Mouse (Mus musculus) embryo, embryonic 10 days (tissue): ENCODE measurements around the gene Olfr583.

Experiments used
- DNase-seq: peaks from one replicate; pipeline ENCODE4 v3.0.0-alpha.2; 2015; ENCODE audit warnings: low spot score

Olfr583 gene

DNA sequence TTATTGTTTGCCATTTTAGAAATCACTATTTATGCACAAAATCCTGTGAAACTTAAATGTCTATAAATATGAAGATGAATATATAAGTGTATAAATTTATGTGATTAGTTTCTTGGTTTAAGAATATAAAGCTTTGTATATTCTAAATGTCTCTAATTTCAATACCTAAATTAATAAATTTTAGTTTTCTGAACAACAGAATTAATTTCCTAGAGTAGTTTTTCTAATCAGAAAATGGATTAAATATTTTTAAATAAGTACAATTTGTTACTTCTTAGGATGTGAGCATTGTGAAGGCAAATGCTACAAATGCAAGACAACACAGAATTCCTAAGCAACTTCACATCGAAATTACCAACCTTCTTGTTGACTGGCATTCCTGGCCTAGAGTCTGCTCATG, at the start of gene Olfr583:
TSS of gene Olfr583 (plus strand) at position 301 of the 400 bp plus-strand sequence.
- DNase-seq, result no peak

DNA sequence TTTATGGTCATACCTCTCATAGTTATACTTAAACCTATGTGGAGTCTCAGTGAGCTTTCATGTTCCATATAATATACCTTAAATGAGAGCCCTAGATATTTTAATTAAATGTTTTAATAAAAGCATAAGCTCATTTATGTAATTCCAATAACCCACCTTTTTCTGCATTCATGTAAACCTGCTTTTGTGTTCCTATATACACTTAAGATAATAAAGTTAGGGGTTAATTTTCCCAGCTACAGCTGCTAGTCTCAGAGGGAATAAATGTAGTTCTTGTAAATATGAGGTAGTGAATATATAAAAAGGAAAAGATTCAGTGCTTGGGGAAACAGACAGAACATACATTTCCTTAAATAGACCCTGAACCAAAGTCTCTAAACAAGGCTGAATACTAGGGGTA, 13.4 kb upstream of the Olfr583 start, which contains the start of gene Olfr582:
TSS of gene Olfr582 (plus strand) at position 301 of the 400 bp plus-strand sequence.
- DNase-seq, result no peak

DNA sequence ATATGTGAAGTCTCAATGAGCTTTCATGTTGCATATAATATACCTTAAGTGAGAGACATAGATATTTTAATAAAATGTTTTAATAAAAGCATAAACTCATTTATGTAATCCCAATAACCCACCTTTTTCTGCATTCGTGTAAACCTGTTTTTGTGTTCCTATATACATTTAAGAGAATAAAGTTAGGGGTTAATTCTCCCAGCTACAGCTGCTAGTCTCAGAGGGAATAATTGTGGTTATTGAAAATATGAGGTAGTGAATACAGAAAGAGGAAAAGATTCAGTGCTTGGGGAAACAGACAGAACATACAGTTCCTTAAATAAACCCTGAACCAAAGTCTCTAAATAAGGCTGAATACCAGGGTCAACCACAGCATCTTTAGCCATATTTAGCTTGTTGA, 30.5 kb downstream of the Olfr583 start, which contains the start of gene Olfr584:
TSS of gene Olfr584 (plus strand) at position 301 of the 400 bp plus-strand sequence.
- DNase-seq, result no peak

DNA sequence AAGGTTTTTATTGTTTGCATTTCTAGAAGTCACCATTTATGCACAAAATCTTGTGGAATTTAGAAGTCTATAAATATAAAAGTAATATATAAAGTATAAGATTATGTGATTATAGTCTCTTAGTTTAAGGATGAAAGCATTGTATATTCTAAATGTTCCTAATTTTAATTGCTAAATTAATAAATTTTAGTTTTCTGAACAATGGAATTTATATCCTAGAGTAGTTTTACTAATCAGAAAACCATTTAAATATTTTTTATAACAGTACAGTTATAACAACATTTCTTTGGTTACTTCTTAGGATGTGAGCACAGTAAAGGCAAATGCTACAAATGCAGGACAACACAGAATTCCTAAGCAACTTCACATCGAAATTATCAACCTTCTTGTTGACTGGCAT, 46.3 kb downstream of the Olfr583 start, which contains the start of gene Olfr585:
TSS of gene Olfr585 (plus strand) at position 301 of the 400 bp plus-strand sequence.
- no peak for DNase-seq
